Mouse (Mus musculus) olfactory bulb, adult 2 months (tissue): ENCODE measurements around the gene Gdf11.
A peak's percentile ranks its signal among the peaks of the same experiment; 100 is the strongest.

ENCODE experiments used
- CTCF ChIP-seq: fragments of 200-500 bp; IDR thresholded peaks from 2 replicates; pipeline ENCODE4 v1.5.1; 2012; ENCODE audit warnings: low read depth, mild to moderate bottlenecking, low read length, moderate library complexity; ENCODE audit not compliant: insufficient read depth
- POLR2A ChIP-seq: fragments of 200-500 bp; IDR thresholded peaks from 2 replicates; pipeline ENCODE4 v1.6.1; 2012; ENCODE audit warnings: mild to moderate bottlenecking, low read depth, low read length, moderate library complexity; ENCODE audit not compliant: insufficient read depth

DNA sequence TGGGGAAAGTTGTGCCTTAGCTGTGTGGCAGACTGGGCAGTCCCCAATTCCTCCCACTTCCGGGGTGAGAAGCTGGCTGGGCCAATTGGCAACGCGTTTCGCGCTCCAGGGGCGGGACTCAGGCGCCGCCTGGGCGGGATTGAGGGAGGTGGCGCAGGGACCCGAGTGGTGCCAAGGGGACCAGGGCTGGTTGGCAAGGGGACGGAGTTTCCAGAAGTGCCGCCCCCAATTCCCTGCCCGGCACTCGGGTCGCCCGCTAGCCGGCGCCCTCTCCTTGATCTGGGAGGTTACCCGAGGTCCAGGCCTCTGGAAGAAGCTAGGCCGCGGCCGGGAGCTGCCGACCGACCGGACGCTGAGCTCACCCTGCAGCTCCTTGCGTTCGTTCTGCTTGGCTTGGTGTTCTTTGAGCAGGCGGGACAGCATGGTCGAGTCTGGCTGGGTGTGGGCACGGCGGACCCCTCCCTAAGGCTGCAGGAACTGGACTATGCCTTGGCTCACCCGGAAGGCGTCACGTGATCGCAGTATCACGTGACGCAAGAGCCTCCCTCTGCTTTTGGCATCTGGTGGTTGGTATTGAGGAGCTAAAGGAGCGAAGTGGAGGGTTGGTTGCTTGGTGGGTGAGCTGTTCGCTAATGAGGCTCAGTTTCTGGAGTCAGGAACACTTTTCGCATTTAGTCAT, 31.6 kb upstream of the Gdf11 start:
- TF ChIP-seq CTCF (no peak), POLR2A (peak; percentile 73)
